Mouse (Mus musculus): ENCODE measurements at regions not wholly inside any gene's neighbourhood (a gene's known extent, or its start where the extent isn't known, plus 50 kb on each side); places are given as distances from the start of the nearest gene placed in this dataset.

DNA sequence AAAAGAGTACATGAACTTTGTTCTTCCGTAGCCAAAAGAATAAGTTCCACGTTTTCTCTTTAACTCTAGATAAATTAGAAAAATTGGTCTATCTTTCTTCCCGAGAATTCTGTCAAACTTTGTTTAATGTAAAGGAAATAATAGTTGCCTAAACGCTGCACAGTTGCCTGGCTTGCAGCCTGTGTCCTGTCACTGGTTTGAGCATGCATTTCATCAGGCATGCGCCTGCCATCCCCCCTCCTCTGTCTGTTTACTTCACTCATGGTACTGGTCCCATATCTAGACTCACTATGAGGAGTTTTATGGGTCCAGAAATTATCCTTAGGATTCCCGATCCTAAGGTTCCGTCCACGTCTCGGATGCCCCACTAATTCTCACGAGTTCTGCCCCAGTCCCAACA is 520.5 kb upstream of the Mpdz start:
- H3K36me3 ChIP-seq (ENCODE audit: control insufficient read depth, insufficient read depth, low read length) = no peaks in the 10 kb centered on the region
- no peak overlapping the region for H3K9ac ChIP-seq (replicated peaks; ENCODE audit: low read depth, low read length)
- peak overlapping the region; percentile 15; the same call in 1 of the 2 replicates for H3K27ac ChIP-seq (ENCODE audit: low read length)
- no peak overlapping the region for H3K4me3 ChIP-seq (ENCODE audit: low read depth, low read length)
- no peaks in the 10 kb centered on the region for H3K9me3 ChIP-seq (ENCODE audit: control insufficient read depth, low read depth, low read length)
- peak; percentile 58; the same call in 1 of the 2 replicates for ATAC-seq (ENCODE audit: insufficient number of reproducible peaks, insufficient read depth, low FRiP score, low read depth)
- no peak overlapping the region for H3K4me2 ChIP-seq (replicated peaks; ENCODE audit: low read depth, low read length)
- H3K27me3 ChIP-seq (ENCODE audit: control insufficient read depth, insufficient read depth, low read length) = no peaks in the 10 kb centered on the region
- 0 out of 2 replicates have a peak, but pooled peaks cover 3% of the 10 kb centered on the region for H3K4me1 ChIP-seq (ENCODE audit: control insufficient read depth, insufficient read depth, low read length)
- 50% methylated on average over 10 of the region's 10 CpGs for WGBS

GRCm38 (mm10) chr4:81962586-81962985 is 520.0 kb upstream of the Mpdz start:
- H3K4me2 ChIP-seq (replicated peaks; ENCODE audit: low read depth, low read length) = no peak overlapping the region
- H3K9ac ChIP-seq (replicated peaks; ENCODE audit: low read depth, low read length) = no peak overlapping the region
- H3K27ac ChIP-seq (ENCODE audit: low read length) = peak overlapping the region; percentile 3; the same call in 1 of the 2 replicates
- H3K27me3 ChIP-seq (ENCODE audit: control insufficient read depth, insufficient read depth, low read length) = no peaks in the 10 kb centered on the region
- WGBS = 56% methylated on average over 5 of the region's 5 CpGs
- no peak overlapping the region for H3K4me3 ChIP-seq (ENCODE audit: low read depth, low read length)
- no peak for ATAC-seq (ENCODE audit: insufficient number of reproducible peaks, insufficient read depth, low FRiP score, low read depth)
- H3K4me1 ChIP-seq (ENCODE audit: control insufficient read depth, insufficient read depth, low read length) = peaks cover 5% of the 10 kb centered on the region; the same call in 1 of the 2 replicates
- H3K9me3 ChIP-seq (ENCODE audit: control insufficient read depth, low read depth, low read length) = no peaks in the 10 kb centered on the region
- H3K36me3 ChIP-seq (ENCODE audit: control insufficient read depth, insufficient read depth, low read length) = no peaks in the 10 kb centered on the region

DNA sequence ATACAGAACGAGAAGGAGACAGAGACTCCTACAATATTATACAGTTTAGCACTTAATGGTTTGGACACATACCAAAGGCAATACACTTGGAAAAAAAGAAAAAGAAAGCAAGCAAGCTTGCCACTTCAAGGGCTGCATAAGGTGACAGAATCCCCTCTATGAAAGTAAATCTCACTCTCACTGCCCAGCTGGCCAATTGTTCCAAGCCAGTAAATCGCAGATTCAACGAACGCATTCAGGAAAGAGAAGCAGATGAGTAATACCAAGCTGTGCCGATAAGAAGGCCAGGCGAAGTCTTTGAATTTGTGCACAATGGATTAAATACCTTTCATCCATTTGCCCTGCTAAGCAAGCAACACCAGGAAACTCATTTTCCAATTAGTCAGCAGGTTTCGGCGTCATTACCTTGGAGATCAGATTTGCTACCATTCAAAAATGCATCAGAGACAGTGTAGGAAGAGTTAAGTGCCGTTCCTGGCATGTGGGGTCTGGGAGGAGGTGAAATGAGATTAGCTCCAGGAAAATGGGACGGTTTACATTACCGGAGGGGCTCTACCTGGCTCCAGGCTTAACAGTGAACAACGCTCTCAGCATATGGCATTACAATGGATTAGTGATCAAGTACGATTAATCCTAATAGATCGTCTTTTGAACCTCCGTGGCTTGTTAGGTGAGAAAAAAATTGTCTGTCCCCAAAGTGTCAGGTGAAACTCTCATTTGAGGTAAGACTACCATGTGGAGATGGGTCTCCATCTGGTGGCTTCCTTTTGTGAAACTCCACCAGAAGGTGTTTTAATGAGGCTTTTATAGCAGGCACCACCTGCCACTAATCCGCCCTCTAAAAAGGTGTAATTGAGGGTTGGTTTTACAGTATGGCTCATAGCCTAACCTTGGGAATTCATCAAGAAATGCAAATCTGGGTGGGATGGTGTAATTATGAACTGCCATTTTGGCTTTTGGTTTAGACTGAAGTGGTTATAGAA is 518.2 kb upstream of the Mpdz start:
- Histone ChIP-seq H3K27ac (ENCODE audit: low read length) (no peak overlapping the region), H3K4me2 (replicated peaks; ENCODE audit: low read depth, low read length) (no peak overlapping the region), H3K27me3 (ENCODE audit: control insufficient read depth, insufficient read depth, low read length) (no peaks in the 10 kb centered on the region), H3K9me3 (ENCODE audit: control insufficient read depth, low read depth, low read length) (no peaks in the 10 kb centered on the region), H3K36me3 (ENCODE audit: control insufficient read depth, insufficient read depth, low read length) (no peaks in the 10 kb centered on the region), H3K9ac (replicated peaks; ENCODE audit: low read depth, low read length) (no peak overlapping the region), H3K4me3 (ENCODE audit: low read depth, low read length) (no peak overlapping the region), H3K4me1 (ENCODE audit: control insufficient read depth, insufficient read depth, low read length) (peaks cover 8% of the 10 kb centered on the region; the same call in 1 of the 2 replicates)
- ATAC-seq (ENCODE audit: insufficient number of reproducible peaks, insufficient read depth, low FRiP score, low read depth) = no peak
- WGBS = 77% methylated on average over 16 of the region's 16 CpGs

DNA sequence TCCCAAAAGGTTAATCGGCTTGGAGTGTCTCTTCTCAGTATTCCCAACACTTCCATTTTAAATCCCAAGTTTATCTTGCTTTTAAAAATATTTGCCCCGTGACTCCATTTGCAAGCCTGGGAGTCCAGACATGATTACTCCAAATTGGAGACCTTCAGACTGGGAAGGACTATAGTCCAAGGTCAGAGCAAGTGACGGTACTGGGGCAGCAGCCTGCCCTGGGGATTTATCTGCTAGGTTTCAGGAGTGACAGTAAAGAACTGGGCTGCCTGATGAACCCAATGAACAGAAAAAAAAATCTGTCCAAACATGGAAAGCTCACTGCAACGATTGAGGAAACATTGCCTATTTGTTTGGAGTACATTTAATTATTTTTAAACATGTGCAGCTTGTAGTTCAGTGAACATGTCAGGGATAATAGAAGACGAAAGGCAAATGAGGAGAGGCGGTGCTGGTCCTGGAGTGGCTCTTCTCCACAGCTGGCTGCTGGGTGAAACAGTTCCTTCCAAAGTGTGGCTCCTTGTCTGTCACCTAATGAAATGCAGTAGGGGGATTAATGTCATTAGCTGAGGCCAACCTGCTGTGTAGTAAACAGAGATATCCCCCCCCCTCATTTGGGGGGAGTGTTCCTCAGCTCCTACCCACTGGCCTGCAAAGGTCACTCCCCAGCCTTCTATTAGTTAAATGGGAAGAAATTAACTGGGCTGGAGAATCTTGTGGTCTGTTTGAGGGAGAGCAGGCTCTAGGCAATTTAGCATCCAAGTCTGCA is 514.5 kb upstream of the Mpdz start:
- 0 out of 2 replicates have a peak, but pooled peaks have one; percentile 46 for ATAC-seq (ENCODE audit: insufficient number of reproducible peaks, insufficient read depth, low FRiP score, low read depth)

GRCm38 (mm10) chr4:81953023-81953422 is 510.4 kb upstream of the Mpdz start:
- WGBS = 39% methylated on average over 4 of the region's 4 CpGs
- H3K27ac ChIP-seq (ENCODE audit: low read length) = no peak overlapping the region
- H3K36me3 ChIP-seq (ENCODE audit: control insufficient read depth, insufficient read depth, low read length) = no peaks in the 10 kb centered on the region
- no peak overlapping the region for H3K4me3 ChIP-seq (ENCODE audit: low read depth, low read length)
- H3K9me3 ChIP-seq (ENCODE audit: control insufficient read depth, low read depth, low read length) = 0 out of 2 replicates have a peak, but pooled peaks cover 3% of the 10 kb centered on the region
- no peak for ATAC-seq (ENCODE audit: insufficient number of reproducible peaks, insufficient read depth, low FRiP score, low read depth)
- H3K4me1 ChIP-seq (ENCODE audit: control insufficient read depth, insufficient read depth, low read length) = peaks cover 5% of the 10 kb centered on the region; the same call in 1 of the 2 replicates
- no peaks in the 10 kb centered on the region for H3K27me3 ChIP-seq (ENCODE audit: control insufficient read depth, insufficient read depth, low read length)
- no peak overlapping the region for H3K9ac ChIP-seq (replicated peaks; ENCODE audit: low read depth, low read length)
- no peak overlapping the region for H3K4me2 ChIP-seq (replicated peaks; ENCODE audit: low read depth, low read length)

More for the DNA sequence above, 514.5 kb upstream of the Mpdz start:
- no peaks in the 10 kb centered on the region for H3K36me3 ChIP-seq (ENCODE audit: control insufficient read depth, insufficient read depth, low read length)
- H3K9ac ChIP-seq (replicated peaks; ENCODE audit: low read depth, low read length) = no peak overlapping the region
- H3K4me1 ChIP-seq (ENCODE audit: control insufficient read depth, insufficient read depth, low read length) = peaks cover 5% of the 10 kb centered on the region; the same call in 1 of the 2 replicates
- no peaks in the 10 kb centered on the region for H3K27me3 ChIP-seq (ENCODE audit: control insufficient read depth, insufficient read depth, low read length)
- 35% methylated on average over 6 of the region's 6 CpGs for WGBS
- H3K4me2 ChIP-seq (replicated peaks; ENCODE audit: low read depth, low read length) = no peak overlapping the region
- no peak overlapping the region for H3K4me3 ChIP-seq (ENCODE audit: low read depth, low read length)
- H3K27ac ChIP-seq (ENCODE audit: low read length) = peak overlapping the region; percentile 15; the same call in 1 of the 2 replicates
- no peaks in the 10 kb centered on the region for H3K9me3 ChIP-seq (ENCODE audit: control insufficient read depth, low read depth, low read length)

GRCm38 (mm10) chr4:81937384-81937783 is 494.8 kb upstream of the Mpdz start:
- Histone ChIP-seq H3K27me3 (ENCODE audit: control insufficient read depth, insufficient read depth, low read length) (no peaks in the 10 kb centered on the region), H3K9ac (replicated peaks; ENCODE audit: low read depth, low read length) (no peak overlapping the region), H3K4me3 (ENCODE audit: low read depth, low read length) (no peak overlapping the region), H3K4me2 (replicated peaks; ENCODE audit: low read depth, low read length) (no peak overlapping the region), H3K36me3 (ENCODE audit: control insufficient read depth, insufficient read depth, low read length) (no peaks in the 10 kb centered on the region), H3K27ac (ENCODE audit: low read length) (no peak overlapping the region), H3K4me1 (ENCODE audit: control insufficient read depth, insufficient read depth, low read length) (no peaks in the 10 kb centered on the region), H3K9me3 (ENCODE audit: control insufficient read depth, low read depth, low read length) (no peaks in the 10 kb centered on the region)
- ATAC-seq (ENCODE audit: insufficient number of reproducible peaks, insufficient read depth, low FRiP score, low read depth) = no peak
- WGBS = 70% methylated on average over 5 of the region's 5 CpGs

GRCm38 (mm10) chr4:81930956-81931355 is 488.3 kb upstream of the Mpdz start:
- Histone ChIP-seq H3K27ac (ENCODE audit: low read length) (no peak overlapping the region), H3K36me3 (ENCODE audit: control insufficient read depth, insufficient read depth, low read length) (no peaks in the 10 kb centered on the region), H3K9me3 (ENCODE audit: control insufficient read depth, low read depth, low read length) (no peaks in the 10 kb centered on the region), H3K4me3 (ENCODE audit: low read depth, low read length) (no peak overlapping the region), H3K27me3 (ENCODE audit: control insufficient read depth, insufficient read depth, low read length) (no peaks in the 10 kb centered on the region), H3K9ac (replicated peaks; ENCODE audit: low read depth, low read length) (no peak overlapping the region), H3K4me2 (replicated peaks; ENCODE audit: low read depth, low read length) (no peak overlapping the region), H3K4me1 (ENCODE audit: control insufficient read depth, insufficient read depth, low read length) (peaks cover 7% of the 10 kb centered on the region; the same call in 1 of the 2 replicates)
- no peak for ATAC-seq (ENCODE audit: insufficient number of reproducible peaks, insufficient read depth, low FRiP score, low read depth)
- 61% methylated on average over 1 of the region's 1 CpGs for WGBS

DNA sequence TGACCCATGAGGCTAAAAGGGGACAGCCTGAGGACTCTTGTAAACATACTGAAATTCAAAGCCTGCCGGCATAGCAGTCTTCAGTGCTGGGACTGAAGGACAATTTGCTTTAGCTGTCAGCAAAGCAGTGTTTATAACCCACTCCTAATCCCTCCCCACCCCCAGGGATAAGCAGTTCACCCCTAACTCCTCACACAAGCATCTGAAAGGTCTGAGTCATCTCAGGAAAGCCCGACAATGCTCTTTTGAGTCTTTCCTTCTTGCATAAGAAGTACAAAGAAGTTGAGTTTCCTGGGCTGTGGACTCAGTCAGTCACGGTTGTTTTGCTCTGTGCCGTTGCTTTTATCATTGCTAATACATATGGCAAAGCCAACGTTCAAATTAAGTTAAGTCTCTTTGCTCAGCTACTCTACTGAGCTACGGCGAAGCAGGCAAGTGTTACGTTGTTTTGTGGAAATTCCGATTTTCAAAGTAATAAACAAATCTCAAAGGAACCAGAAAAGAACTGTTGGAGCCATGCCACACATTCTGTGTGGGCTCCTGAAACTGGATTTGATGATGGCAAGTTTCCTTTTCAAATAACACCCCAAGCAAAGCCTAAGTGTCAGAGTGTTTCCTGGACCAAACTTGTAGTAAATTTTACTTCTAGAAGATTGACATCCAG is 486.1 kb upstream of the Mpdz start:
- Histone ChIP-seq H3K36me3 (ENCODE audit: control insufficient read depth, insufficient read depth, low read length) (no peaks in the 10 kb centered on the region), H3K9me3 (ENCODE audit: control insufficient read depth, low read depth, low read length) (no peaks in the 10 kb centered on the region), H3K4me2 (replicated peaks; ENCODE audit: low read depth, low read length) (no peak overlapping the region), H3K4me3 (ENCODE audit: low read depth, low read length) (no peak overlapping the region), H3K27ac (ENCODE audit: low read length) (no peak overlapping the region), H3K27me3 (ENCODE audit: control insufficient read depth, insufficient read depth, low read length) (no peaks in the 10 kb centered on the region), H3K9ac (replicated peaks; ENCODE audit: low read depth, low read length) (no peak overlapping the region), H3K4me1 (ENCODE audit: control insufficient read depth, insufficient read depth, low read length) (peaks cover 7% of the 10 kb centered on the region; the same call in 1 of the 2 replicates)
- WGBS = 38% methylated on average over 9 of the region's 9 CpGs
- no peak for ATAC-seq (ENCODE audit: insufficient number of reproducible peaks, insufficient read depth, low FRiP score, low read depth)

Data from stomach, embryonic 14.5 days (tissue).